Mouse (Mus musculus) limb, embryonic 10.5 days (tissue): ENCODE measurements around the gene Nfib. TPM values are rescaled to one million over a fixed set of nuclear protein-coding genes. Genes with fewer than 3 reads are reported as not detected.

Experiments used
- DNase-seq: peaks from one replicate; pipeline ENCODE4 v3.0.0-alpha.2; 2017; ENCODE audit warnings: low spot score
- H3K27ac ChIP-seq: fragments of 300-500 bp; sonication (generic); 2 replicates; pipeline ENCODE4 v1.5.1; 2016; ENCODE audit warnings: mild to moderate bottlenecking
- H3K27me3 ChIP-seq: fragments of 300-500 bp; sonication (generic); 2 replicates; pipeline ENCODE4 v1.6.1; 2016; ENCODE audit warnings: low read depth, mild to moderate bottlenecking; ENCODE audit not compliant: poor library complexity, severe bottlenecking
- H3K36me3 ChIP-seq: fragments of 300-500 bp; sonication (generic); 2 replicates; pipeline ENCODE4 v1.6.1; 2016; ENCODE audit warnings: mild to moderate bottlenecking, moderate library complexity
- H3K4me1 ChIP-seq: fragments of 300-500 bp; sonication (generic); 2 replicates; pipeline ENCODE4 v1.6.1; 2016
- H3K4me3 ChIP-seq: fragments of 300-500 bp; sonication (generic); 2 replicates; pipeline ENCODE4 v1.5.1; 2016; ENCODE audit warnings: mild to moderate bottlenecking, moderate library complexity
- H3K9me3 ChIP-seq: fragments of 300-500 bp; sonication (generic); replicated peaks from 2 replicates; pipeline ENCODE4 v1.6.1; 2016; ENCODE audit warnings: mild to moderate bottlenecking
- WGBS: fragments of 180-500 bp; shearing (Covaris S2); methylation state at CpG from one replicate; pipeline ENCODE4 v1.1.7; 2016; 5-methylcytosine and 5-hydroxymethylcytosine counted together
- polyA plus RNA-seq: library from polyadenylated mRNA; unstranded; fragments of >200 nt; fragmentation: Nextera tagmentation; extraction: Ambion mirVana; gene quantifications from 2 replicates; pipeline ENCODE4 v1.2.1, GENCODE M21; 2016

Gene Nfib
- polyA plus RNA-seq, 1 experiment from 2014 or later = 23.4 TPM

DNA sequence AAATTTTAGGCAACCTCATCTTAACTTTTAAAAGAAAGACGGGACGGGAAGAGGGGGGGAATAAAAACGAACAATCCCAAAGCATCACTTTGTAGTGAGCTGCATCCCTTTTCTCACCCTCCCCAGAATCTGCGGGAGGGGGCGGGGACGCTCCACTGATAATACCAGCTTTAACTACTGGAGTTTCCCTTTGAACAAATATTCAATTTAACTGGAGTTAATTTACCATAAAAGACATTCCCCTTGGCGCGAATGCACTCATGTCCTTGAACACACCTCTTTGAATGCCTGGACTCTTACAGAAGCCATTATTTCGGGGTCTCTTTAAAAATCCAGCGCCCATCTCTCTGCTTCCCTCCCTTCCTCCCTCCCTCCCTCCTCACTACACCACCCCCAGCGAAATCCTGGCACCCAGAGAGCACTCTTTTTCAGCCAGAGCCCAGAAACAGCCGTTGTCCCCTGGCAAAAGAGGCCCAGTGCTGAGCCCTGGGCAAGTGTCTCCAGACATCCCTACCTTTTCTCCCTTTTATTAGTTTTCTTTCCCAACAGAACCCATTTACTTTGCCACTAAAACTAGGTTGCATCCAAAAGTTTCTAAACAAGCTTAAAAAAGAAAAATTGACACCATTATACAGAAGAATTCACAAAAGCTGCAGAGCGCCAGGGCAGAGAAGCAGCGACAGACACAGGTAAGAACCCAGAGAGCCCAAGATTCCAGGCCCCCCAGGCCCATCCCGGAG lies 197.8 kb downstream of the Nfib start:
- H3K4me3 ChIP-seq = peak overlapping the region; percentile 86
- 5% methylated on average over 15 of the region's 15 CpGs for WGBS
- H3K4me1 ChIP-seq = peaks cover 60% of the 10 kb centered on the region
- H3K9me3 ChIP-seq = no peaks in the 10 kb centered on the region
- DNase-seq = peak; percentile 48
- peak overlapping the region; percentile 100 for H3K27ac ChIP-seq
- no peaks in the 10 kb centered on the region for H3K27me3 ChIP-seq
- H3K36me3 ChIP-seq = no peaks in the 10 kb centered on the region

DNA sequence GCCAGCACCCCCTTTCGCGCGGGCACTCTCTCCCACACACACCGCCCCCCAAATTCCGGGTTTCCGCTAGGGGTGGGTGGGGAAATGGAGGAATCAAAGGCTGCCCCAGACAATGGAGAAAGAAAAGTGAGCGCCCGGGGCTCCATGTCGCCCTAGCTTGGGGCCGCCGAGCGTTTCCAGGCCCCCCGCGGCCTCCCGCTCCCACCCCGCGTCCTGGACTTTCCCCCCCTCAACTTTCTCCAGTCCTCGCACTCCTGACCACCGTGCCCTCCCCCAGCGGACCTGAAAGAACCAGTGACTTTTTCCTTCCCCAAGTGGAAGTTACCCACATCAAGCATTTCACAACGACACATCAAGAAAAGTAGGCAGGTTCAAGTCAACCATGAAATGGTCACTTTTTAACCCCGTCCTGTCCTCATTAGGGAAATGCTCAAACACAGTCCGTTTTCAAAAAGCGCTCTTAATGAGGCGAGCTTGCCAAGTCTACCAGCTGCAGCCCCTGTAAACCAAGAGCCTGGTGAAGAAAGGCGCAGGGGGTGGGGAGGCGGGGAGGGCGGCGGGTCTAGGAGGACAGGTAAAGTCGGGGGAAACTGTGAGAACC lies 198.7 kb downstream of the Nfib start:
- Histone ChIP-seq H3K9me3 (no peaks in the 10 kb centered on the region), H3K4me1 (peaks cover 55% of the 10 kb centered on the region), H3K27ac (peak overlapping the region; percentile 100), H3K4me3 (peak overlapping the region; percentile 86), H3K27me3 (no peaks in the 10 kb centered on the region), H3K36me3 (no peaks in the 10 kb centered on the region)
- DNase-seq = peak; percentile 76
- WGBS = under 1% methylated on average over 30 of the region's 30 CpGs

DNA sequence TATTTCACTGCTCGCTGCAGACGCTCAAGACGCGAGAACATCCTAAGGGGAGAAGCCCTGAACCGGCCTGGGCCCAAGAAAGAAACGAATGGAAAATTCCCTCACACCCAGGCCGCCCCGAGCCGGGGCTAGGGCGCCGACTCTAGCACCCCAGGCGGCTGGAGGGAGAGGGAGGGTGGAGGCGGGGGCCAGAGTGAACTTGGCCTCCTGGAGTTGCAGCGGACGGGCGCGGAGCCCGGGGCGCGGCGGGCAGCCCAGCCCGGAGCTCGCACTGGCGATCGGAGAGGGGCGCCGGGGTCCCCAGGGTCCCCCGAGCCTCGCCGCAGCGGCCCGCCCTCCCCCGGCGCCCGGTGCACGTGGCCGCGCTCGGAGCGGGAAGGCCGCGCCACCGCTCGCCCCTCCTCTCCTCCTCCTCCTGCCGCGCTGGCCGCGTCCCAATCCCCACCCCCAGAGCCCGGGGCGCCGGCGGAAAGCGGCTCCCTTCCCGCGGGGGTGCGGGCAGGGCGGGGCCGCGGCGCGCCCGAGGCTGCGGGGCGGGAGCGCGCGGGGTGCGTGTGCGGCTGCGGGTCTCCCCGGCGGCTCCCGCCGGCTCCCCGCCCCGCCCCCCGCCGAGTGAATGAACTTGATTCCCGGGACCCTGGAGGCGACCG lies 199.3 kb downstream of the Nfib start:
- no peaks in the 10 kb centered on the region for H3K27me3 ChIP-seq
- 1% methylated on average over 79 of the region's 81 CpGs for WGBS
- no peaks in the 10 kb centered on the region for H3K36me3 ChIP-seq
- peak; percentile 81 for DNase-seq
- H3K27ac ChIP-seq = peak overlapping the region; percentile 100
- H3K4me3 ChIP-seq = peak overlapping the region; percentile 86
- H3K9me3 ChIP-seq = no peaks in the 10 kb centered on the region
- H3K4me1 ChIP-seq = peaks cover 49% of the 10 kb centered on the region

GRCm38 (mm10) chr4:82505121-82506031 lies 200.2 kb downstream of the Nfib start:
- H3K27me3 ChIP-seq = no peaks in the 10 kb centered on the region
- H3K36me3 ChIP-seq = no peaks in the 10 kb centered on the region
- H3K4me1 ChIP-seq = peaks cover 46% of the 10 kb centered on the region
- peak overlapping the region; percentile 100 for H3K27ac ChIP-seq
- DNase-seq = peak; percentile 87
- under 1% methylated on average over 64 of the region's 72 CpGs for WGBS
- peak overlapping the region; percentile 86 for H3K4me3 ChIP-seq
- no peaks in the 10 kb centered on the region for H3K9me3 ChIP-seq

DNA sequence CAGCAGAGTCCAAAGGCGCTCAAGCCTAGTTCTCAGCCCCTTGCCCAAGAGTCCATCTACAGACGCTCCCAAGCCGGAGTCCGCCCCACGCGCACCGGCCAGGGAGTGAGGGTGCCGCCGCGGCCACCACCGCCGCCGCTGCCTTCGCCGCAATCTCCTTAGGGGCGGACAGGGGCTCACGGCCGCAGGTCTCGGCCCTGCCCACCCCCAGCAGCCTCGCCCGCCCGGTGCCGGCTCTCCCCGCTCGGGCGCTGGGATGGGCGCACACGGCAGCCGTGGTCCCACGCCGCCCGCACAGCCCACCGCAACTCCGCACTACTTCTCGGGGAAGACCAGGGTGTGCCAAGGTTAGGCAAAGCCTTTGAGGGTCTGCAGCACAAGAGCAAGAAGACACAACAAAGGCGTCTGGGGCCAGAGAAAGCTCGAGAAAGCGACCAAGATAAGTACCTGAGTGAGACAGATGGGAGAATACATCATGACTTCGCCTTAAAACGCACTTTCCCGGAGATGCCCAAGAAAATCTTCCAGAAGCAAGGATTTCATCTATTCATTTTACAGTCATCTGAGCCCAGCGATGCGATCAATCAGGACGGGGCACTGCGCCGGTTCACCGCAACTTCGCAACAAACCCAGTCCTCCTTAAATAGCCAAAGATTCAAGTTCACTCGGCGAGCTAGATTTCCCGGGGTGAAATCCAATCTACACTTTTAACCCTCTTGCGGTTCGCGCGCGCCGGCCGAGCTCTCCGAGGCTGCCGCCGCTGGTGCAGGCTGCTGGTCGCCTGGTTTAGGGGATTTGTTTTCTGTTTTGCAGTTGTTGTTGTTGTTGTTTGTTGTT lies 201.0 kb downstream of the Nfib start:
- Histone ChIP-seq H3K4me3 (peak overlapping the region; percentile 86), H3K4me1 (peaks cover 43% of the 10 kb centered on the region), H3K27me3 (no peaks in the 10 kb centered on the region), H3K36me3 (no peaks in the 10 kb centered on the region), H3K9me3 (no peaks in the 10 kb centered on the region), H3K27ac (peak overlapping the region; percentile 100)
- DNase-seq = peak; percentile 78
- under 1% methylated on average over 61 of the region's 62 CpGs for WGBS

DNA sequence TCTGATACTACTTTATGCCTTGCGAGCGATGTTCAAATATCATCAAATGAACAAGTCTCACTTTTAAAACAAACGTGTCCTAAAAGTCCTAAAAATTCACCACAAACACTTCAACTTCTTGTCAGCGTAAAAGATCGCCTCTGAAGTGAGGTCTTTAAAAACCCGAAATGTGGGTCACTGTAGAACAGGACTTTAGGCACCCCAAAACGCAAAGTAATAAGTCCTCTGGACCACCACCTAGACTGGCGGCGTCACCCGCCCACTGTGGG lies 201.6 kb downstream of the Nfib start:
- Histone ChIP-seq H3K27me3 (no peaks in the 10 kb centered on the region), H3K27ac (peak overlapping the region; percentile 100), H3K36me3 (0 out of 2 replicates have a peak, but pooled peaks cover 2% of the 10 kb centered on the region), H3K4me3 (peak overlapping the region; percentile 86), H3K4me1 (peaks cover 37% of the 10 kb centered on the region), H3K9me3 (no peaks in the 10 kb centered on the region)
- no peak for DNase-seq
- 3% methylated on average over 10 of the region's 10 CpGs for WGBS

- Histone ChIP-seq H3K36me3 (peaks cover 4% of the 10 kb centered on the region), H3K4me1 (peaks cover 32% of the 10 kb centered on the region), H3K4me3 (peak overlapping the region; percentile 86), H3K27me3 (no peaks in the 10 kb centered on the region), H3K9me3 (no peaks in the 10 kb centered on the region), H3K27ac (peak overlapping the region; percentile 100)
- WGBS = 33% methylated on average over 8 of the region's 8 CpGs
- DNase-seq = no peak
These were observed 202.1 kb downstream of the Nfib start for GRCm38 (mm10) chr4:82503274-82504014.

DNA sequence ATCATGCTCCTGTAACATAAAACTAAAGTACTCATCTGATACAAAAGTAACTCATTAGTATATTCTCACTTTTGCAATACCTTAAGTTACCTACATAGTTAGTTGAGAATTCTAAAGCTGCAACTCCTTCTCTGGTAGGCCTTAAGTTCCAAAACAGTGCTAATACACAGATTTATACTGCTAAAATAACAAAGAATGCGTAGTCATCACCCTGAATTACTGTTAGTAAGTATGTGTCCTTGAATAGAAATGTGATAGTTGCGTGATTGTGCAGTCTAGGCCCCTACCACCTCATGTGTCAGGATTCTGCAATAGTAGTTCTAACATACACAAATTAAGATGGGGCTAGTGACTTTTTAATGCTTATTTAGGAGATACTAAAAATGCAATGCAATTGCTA lies 202.9 kb downstream of the Nfib start:
- H3K9me3 ChIP-seq = no peaks in the 10 kb centered on the region
- H3K36me3 ChIP-seq = peaks cover 12% of the 10 kb centered on the region
- WGBS = 89% methylated on average over 2 of the region's 2 CpGs
- H3K27me3 ChIP-seq = no peaks in the 10 kb centered on the region
- no peak for DNase-seq
- peaks cover 24% of the 10 kb centered on the region for H3K4me1 ChIP-seq
- peak overlapping the region; percentile 86 for H3K4me3 ChIP-seq
- H3K27ac ChIP-seq = no peak overlapping the region

- peak overlapping the region; percentile 86; the same call in 1 of the 2 replicates for H3K4me3 ChIP-seq
- no peak overlapping the region for H3K27ac ChIP-seq
- WGBS = 85% methylated on average over 5 of the region's 5 CpGs
- no peaks in the 10 kb centered on the region for H3K27me3 ChIP-seq
- peaks cover 18% of the 10 kb centered on the region for H3K4me1 ChIP-seq
- H3K9me3 ChIP-seq = no peaks in the 10 kb centered on the region
- no peak for DNase-seq
- H3K36me3 ChIP-seq = peaks cover 18% of the 10 kb centered on the region
These were observed 203.5 kb downstream of the Nfib start for GRCm38 (mm10) chr4:82502012-82502411.

- peaks cover 17% of the 10 kb centered on the region; the same call in 1 of the 2 replicates for H3K4me1 ChIP-seq
- no peak for DNase-seq
- no peak overlapping the region for H3K27ac ChIP-seq
These were observed 204.9 kb downstream of the Nfib start for GRCm38 (mm10) chr4:82500578-82501098.

More at GRCm38 (mm10) chr4:82500578-82501098, 204.9 kb downstream of the Nfib start:
- H3K9me3 ChIP-seq = no peaks in the 10 kb centered on the region
- WGBS = 90% methylated on average over 5 of the region's 5 CpGs
- H3K4me3 ChIP-seq = no peak overlapping the region
- H3K27me3 ChIP-seq = no peaks in the 10 kb centered on the region
- peaks cover 29% of the 10 kb centered on the region for H3K36me3 ChIP-seq
